Mouse (Mus musculus): ENCODE measurements around the gene Slc30a1.

The Slc30a1 gene

DNA sequence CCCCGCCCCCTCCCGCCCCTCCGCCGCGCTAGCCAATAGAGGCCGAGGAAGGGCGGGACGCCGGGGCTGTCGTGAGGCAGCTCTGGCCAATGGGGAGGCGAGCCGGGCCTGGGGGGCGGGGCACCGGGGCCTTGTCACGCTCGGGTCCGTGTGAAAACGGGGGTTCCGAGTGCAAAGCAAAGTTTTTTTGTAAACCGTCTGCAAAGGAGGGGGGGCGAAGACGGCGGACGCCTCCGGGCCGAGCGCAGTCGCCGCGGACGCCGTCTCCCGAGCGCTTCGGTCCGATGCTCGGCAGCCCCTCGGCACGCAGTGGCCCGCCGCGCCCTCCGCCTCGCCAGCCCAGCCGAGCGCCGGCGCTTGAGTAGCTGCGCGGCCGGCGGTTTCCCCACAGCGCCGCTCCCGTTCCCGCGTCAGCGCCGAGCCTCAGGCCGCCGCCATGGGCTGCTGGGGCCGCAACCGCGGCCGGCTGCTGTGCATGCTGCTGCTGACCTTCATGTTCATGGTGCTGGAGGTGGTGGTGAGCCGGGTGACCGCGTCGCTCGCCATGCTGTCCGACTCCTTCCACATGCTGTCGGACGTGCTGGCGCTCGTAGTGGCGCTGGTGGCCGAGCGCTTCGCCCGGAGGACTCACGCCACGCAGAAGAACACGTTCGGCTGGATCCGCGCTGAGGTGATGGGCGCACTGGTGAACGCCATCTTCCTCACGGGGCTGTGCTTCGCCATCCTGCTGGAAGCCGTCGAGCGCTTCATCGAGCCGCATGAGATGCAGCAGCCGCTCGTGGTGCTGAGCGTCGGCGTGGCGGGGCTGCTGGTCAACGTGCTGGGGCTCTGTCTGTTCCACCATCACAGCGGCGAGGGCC lies at the start of gene Slc30a1:
TSS of gene Slc30a1 (plus strand) at position 197 of the 860 bp plus-strand sequence.
- DNase-seq, result peak; percentile 99

DNA sequence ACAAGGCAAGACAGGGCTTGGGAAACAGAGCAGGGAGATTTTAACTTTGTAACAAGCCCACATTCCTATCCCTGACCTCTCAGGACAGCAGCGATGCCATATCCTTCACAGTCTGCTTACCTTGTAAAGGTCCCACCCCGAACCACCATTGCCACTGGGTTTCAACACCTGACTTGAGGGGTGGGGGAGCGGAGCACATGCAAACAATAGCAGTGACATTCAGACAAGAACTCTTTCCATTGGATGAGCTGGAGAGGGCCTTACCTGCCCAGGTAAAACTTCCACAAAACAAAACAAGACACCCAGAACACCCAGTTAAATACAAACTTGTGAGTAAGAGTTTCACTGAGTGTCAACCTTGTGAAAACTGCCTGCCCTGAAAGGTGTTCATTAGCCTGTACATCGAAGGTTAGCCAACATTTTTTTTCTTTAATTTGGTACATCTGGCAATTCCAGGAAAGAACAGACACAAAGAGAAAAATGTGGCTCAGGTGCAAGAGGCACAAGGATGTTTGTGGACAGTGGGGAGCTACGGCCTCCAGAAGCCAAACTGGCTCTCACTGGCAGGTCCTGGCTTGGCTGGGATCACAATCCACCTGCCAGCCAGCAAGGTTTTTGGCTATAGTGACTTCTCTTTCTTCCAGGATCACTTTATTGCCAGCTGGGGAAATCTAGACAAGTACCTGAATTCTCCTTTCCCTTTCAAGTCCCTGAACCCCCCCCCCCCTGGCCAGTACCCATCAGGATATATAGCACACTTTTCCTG lies 49.5 kb upstream of the Slc30a1 start:
- peak; percentile 39 for DNase-seq

GRCm38 (mm10) chr1:191858136-191858535 lies 48.4 kb upstream of the Slc30a1 start:
- DNase-seq, result peak; percentile 66

DNA sequence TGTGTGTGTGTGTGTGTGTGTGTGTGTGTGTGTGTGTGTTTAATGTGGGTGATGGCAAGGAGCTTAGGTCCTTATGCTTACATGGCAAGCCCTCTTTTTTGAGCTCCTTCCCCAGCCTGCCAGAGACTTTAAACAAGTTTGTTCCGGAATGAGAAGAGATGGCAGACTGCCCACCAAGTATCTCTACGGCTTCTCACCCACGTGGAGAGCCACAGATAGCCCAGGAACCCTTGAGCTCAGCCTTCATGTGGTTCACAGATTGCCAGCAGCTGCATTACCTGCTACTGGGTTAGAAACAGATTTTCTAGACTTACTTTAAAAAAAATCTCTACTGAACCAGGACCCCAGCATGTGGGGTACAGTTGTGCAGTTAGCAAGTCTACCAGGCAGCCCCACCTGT lies 46.7 kb upstream of the Slc30a1 start:
- no peak for DNase-seq

DNA sequence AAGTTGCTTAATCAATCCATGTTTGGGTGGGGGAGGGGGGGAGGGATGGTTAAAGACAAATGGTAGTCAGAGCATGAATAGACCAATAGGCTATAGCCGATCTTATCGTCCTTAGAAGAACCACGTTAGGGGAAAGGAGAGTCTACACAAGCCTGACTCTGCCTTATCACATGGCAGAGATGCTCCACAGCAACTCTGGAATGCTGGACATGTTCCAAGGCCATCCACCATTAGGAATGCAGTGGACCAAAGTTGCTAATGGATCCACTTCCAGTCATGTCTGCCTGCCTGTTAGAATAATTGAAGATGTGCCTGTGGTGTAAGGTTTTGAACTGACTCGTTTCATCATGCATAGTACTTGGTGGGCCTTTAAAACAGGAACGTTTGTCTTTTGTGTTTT lies 45.3 kb upstream of the Slc30a1 start:
- DNase-seq, result peak; percentile 36

GRCm38 (mm10) chr1:191863833-191864550 lies 42.6 kb upstream of the Slc30a1 start:
- DNase-seq, result no peak

DNA sequence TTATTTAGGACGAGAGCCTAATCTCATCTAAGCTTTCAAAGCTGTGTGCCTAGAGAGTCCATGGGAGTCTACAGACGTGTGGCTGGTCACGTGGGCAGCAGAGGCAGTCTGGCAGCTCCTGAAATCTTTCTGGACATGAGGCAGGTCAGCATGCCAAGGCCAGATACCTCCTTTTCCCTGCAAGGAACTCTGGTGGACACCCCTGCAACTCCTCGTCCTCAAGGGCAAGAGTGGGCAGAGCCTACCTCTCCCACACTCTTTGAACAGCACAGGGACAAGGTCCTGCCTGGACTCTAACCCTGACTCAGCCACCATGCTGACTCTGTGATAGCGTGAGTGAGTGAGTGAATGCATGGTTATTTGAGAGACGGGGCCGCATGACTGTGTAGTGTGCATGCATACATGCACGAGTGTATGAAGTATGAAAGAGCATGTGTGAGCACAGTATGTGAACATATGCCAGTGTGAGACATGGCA lies 42.0 kb upstream of the Slc30a1 start:
- no peak for DNase-seq

DNA sequence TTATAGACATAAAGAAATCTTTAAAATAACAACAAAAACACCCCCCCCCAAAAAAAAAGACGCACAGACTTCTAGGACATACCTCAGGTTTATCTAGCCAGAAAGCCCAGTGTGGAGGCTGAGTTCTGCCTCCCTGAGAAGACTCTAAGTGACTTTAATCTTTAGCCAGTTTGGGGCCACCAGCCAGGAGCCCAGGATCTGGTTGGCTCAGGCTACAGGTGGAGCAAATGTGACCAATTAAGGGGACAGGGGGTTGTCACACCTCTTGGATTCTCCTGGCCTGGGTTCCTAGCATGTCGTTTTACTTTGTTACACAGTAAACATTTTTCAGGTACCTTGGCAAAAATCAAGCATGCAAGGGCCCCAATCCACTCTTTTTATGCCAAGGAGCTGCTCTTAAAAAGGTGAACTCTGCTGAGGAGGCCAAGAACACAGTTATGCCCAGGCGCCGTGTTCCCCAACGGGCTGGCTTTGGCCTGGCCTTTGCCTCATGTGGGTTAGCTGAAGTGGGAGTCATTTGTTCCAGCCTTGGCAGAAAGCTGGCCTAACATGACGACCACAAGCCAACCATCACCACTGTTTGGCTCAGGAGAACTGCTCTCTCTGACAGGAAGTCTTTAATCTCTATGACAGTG lies 34.4 kb upstream of the Slc30a1 start:
- peak; percentile 72 for DNase-seq

- DNase-seq, result no peak
Measured at GRCm38 (mm10) chr1:191875006-191875405, 31.6 kb upstream of the Slc30a1 start.

DNA sequence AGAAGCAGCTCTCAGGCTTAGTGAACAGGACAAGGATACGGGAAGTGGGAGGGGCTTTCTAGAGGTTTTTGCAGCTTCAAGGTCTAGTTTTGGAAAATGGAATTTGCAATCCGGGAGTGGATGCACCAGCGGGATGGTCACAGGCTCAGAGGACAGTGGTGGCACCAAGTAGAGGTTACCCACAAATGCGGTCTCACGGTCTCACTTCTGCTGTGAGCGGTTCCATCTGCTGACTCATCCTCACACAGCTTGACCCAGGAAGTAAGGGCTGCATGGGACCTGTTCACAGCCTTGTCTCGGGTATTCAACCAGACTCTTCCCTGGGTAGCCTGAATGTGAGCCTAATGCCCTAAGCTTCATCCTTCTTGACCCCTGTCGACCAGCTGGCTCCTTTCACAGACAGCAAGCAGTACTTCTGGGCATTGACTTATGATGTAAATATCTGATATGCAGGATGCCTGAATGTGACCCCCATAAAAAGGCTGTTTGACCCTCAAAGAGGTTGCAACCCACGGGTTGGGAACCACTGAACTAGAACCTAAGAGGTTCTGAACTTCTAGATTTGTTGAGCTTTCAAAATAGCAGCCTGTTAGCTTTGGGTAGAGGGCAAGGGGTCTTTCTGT lies 30.8 kb upstream of the Slc30a1 start:
- no peak for DNase-seq

DNA sequence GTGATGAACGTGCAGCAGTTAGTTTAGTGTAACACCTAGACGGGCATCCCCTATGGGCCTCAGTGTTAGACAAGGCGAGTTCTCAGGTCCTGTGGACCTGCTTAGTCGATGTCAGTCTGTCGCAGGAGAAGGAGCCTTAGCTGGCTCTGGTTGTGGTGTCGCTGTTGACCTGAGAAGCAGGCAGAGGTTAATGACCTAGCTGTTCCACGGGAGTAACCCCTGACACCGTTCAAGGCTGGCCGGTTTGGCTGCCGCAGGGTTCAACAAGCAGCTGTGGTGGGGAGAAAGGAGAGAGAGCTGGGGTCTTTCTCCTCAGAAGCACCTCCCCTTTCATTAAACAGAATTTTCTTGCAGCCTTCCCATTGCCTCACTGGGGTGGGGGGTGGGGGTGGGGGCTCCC lies 28.9 kb upstream of the Slc30a1 start:
- DNase-seq, result peak; percentile 60

DNA sequence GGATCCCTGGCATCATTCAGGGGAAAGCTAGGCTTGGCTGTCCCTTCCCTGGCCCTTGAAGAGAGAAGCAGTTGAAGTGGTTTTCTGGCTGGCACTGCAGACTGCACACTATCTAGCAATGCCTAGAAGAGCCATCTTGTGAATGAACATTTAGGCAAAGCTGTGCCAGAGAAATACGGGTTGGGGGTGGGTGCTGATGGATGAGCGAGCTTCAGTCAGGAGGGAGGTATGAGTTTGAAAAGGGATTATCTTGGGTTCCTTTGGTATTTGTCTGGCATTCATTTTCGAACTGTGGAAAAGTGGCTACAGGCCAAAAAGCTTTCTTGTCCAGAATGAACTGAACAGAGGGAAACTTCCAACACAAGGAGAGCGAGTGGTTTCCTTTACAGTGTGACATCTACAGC lies 28.0 kb upstream of the Slc30a1 start:
- DNase-seq, result no peak

- DNase-seq, result no peak
Measured at GRCm38 (mm10) chr1:191880247-191880646, 26.3 kb upstream of the Slc30a1 start.

DNA sequence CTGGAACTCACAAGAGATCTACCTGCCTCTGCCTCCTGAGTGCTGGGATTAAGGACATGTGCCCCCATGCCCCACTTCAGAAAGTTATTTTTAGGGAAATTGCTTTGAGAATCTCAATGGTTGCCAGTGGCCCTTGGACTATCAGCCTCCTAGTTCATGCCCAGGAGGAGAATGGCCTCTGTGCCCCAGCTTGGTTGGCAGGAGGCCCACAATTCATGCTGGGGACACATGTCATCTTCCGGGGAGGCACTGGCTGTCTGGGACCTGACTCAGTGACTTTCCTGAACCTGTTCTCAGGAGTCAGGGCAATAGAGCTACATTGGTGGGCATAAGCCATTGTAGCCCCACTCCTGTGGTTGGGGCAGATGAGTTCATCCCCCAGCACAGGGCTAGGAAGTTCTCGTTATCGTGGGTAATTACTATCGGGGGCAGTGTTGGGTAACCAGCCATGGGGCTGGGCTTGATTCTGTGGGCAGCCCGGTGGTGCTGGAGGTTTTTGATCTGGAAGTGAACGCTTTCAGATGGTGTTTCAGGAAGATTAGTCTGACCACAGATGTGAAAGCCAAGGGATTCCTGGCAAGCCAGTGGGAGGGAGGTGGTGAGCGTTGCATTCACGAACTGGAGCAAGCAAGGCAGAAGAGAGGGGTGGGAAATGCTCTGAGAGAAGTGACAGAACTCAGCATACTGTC lies 25.5 kb upstream of the Slc30a1 start:
- DNase-seq, result peak; percentile 49

GRCm38 (mm10) chr1:191881663-191882062 lies 24.9 kb upstream of the Slc30a1 start:
- DNase-seq, result no peak

GRCm38 (mm10) chr1:191882474-191883206 lies 23.9 kb upstream of the Slc30a1 start:
- DNase-seq, result no peak

DNA sequence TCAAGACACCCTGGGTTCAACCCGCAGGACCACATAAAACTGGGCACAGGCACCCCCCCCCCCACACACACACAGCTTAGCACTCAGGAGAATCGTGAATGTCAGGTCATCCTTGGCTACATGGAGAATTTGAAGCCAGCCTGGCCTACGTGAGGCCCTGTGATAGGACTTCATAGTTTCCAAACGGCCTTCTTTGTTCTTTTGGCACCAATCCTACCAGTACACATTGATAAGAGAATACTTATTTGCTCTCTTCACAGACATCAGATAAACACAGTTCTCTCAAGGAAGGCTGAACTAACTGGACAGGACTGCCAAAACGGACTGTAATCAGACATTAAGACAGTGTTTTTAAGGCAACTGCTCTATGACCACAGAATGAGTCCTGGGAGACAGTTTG lies 22.9 kb upstream of the Slc30a1 start:
- no peak for DNase-seq

GRCm38 (mm10) chr1:191891912-191892311 lies 14.7 kb upstream of the Slc30a1 start:
- DNase-seq, result peak; percentile 83

DNA sequence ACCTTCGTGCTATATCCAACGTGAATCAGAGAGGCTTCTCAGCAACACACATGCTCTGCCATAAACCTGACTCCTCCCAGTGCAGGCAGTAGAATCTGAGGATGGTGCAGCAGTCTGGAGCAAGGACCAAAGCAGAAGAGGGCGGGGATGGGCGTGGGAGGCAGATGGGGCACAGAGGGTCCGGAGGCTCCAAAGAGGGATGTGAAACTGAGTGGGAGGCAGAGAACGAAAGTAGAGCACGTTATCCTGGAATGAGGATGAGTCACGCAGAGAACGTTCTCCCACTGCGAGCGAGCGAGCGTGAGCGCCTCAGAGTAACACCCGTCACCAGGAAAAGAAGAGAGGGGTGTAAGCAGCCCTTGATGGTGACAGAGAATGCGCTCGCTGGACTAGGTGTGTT lies 12.2 kb upstream of the Slc30a1 start:
- DNase-seq, result no peak

GRCm38 (mm10) chr1:191894857-191895256 lies 11.7 kb upstream of the Slc30a1 start:
- DNase-seq, result no peak
